Mouse (Mus musculus) small intestine, adult 2 months (tissue): ENCODE measurements around the gene Apmap.

ENCODE experiments used
- CTCF ChIP-seq: fragments of 200-500 bp; IDR thresholded peaks from 2 replicates; pipeline ENCODE4 v1.5.1; 2012; ENCODE audit warnings: low read depth, mild to moderate bottlenecking, control low read depth, inconsistent platforms, low read length, moderate library complexity, mixed read lengths; ENCODE audit not compliant: insufficient replicate concordance, insufficient read length; ENCODE audit errors: extremely low read depth
- POLR2A ChIP-seq: fragments of 200-500 bp; IDR thresholded peaks from 2 replicates; pipeline ENCODE4 v1.6.1; 2012; ENCODE audit warnings: low read depth, mild to moderate bottlenecking, control low read depth, inconsistent platforms, low read length, moderate library complexity

GRCm38 (mm10) chr2:150602166-150602565, 6.2 kb downstream of the Apmap start:
- no peak for TF ChIP-seq POLR2A
- TF ChIP-seq CTCF = no peak
